Mouse (Mus musculus): ENCODE measurements around the gene Map7d3.

The Map7d3 gene

DNA sequence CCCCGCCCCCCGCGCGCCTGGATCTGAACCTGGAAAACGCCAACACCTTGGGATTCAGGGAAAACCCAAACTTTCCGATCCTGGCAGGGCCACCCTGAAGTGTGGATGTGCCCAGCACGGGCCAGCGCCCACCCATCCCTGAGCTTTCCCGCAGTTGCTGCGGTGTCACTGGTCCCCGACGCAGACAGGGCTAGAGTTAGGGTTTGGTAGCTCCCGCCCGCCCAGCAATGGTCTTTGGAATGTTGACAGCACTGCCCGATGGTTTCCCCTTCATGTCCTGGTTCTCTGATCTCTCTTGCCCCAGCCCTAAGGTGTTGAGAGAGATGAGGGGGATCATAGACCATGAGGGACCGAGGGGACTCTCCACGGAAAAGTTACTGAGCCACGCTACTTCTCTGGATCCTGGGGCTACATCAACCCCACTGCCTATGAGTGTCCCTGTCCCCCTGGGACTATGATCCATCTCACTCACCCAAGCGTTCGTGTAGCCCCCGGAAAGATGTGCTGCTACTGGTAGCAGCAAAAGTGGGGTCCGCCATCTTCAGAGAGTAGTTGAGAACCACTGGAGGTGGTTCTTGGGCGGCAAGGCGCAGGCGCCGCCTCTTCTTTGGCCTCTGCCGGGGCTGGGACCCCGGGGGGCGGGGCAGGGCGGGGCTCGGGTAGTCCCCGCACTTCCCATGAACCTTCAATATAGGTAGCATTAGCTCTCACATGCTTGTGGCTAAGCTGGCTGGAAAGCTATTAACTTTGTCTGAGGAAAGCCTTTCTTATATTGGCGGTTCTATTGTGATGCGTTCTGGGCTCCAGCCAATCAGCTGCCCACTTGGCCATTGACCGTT is at the start of gene Map7d3:
Gene Map7d3, minus strand, starts transcription at position 562 of the 839 bp plus-strand sequence.
- peak in 1 of 2 experiments; percentile 3 for DNase-seq (ENCODE audit: low spot score in 2 of 2)

DNA sequence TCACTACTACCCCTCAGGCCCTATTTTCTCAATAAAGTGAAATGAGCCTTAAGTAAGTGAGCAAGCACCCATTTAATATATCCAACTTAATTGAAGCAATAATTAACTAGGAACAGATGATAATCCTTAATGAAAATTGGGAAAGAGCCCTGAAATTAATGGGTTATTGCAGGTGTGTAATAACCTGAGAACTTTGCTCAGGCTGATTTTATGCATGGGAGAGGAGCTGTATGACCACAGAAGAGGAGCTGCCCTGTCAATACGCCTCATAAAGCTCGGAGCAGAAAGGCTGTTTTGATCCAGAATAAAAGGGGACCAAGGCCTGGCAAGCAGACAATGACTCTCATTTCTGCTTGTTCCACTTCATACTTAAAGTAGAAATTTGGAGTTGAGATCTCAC is 47.7 kb upstream of the Map7d3 start, which contains the start of gene Adgrg4:
Gene Adgrg4, plus strand, starts transcription at position 301 of the 400 bp plus-strand sequence.
- DNase-seq (ENCODE audit: low spot score in 2 of 2): no peak

DNA sequence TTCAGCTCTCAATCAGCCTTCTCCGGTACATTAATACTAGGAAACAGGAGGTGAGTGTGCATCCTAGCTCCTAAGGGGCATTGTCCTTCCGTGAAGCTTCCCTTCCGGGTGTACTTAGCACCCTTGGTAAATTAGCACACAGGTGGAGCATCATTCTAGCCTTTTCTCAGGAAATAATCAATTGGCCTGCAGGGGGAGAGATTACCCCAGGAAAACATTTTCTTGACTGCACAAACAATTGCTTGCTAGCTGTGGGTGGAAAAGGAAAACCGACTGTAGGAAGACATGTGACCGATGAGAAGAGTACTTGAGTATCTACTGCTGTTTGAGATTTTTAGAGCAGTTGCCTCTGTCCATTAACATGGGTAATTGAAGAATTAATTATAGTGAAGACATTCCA is 19.1 kb upstream of the Map7d3 start:
- DNase-seq (ENCODE audit: low spot score in 2 of 2): no peak

DNA sequence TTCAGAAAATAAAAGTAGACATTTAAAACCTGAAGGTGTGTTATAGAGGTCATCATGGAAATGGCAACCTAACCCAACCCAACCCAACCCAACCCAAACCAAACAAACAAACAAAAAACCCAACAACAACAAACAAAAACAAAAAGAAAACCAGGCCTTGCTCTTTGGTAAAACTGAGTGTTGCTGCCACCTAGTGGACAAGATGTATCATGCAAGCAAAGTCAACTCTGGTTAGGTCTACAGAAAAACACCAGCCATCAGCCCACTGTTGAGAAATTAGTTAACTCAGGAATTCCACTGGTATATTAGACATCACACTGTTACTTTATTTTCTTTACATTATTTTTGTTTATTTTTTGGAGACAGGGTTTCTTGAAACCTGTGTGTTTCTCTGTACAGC is 17.2 kb upstream of the Map7d3 start:
- DNase-seq (ENCODE audit: low spot score in 2 of 2): peak in 1 of 2 experiments; percentile 4

DNA sequence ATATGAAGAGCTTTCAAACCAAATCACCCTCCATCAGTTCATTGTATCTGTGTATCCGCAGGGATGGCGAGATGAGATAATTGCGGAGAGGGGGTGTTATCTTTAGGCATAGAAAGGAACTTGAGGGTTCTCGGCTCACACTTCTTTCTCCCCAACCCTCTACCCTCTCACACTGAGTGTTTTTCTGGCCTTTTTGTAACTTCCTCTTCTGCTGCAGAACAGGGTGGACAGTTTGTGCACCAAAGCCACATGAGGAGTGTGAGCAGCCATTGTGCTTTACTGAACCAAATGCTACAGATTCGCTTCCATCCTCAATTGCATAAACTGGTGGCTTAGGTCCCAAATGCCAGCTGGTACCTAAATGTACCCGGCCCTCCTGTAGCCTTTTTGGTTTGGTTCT is 13.7 kb upstream of the Map7d3 start:
- DNase-seq (ENCODE audit: low spot score in 2 of 2): no peak

DNA sequence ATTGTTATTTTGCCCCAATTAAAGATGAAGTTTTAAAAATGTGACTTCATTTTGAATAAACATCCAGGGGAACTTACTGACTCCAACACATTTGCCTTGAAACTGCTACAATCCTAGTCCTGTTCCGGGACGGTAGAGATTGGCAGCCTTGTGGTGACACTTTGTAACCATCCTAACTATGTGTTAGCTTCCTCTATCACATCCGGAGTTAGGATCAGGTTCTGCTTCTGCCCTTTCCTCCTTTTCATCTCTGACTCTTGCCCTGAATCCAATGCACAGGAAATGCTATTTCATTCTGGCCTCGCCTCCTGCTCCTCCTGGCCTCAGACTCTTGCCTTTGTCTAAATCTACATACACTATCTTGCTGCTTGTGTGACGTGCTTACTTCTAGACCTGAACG is 5.4 kb upstream of the Map7d3 start:
- no peak for DNase-seq (ENCODE audit: low spot score in 2 of 2)

DNA sequence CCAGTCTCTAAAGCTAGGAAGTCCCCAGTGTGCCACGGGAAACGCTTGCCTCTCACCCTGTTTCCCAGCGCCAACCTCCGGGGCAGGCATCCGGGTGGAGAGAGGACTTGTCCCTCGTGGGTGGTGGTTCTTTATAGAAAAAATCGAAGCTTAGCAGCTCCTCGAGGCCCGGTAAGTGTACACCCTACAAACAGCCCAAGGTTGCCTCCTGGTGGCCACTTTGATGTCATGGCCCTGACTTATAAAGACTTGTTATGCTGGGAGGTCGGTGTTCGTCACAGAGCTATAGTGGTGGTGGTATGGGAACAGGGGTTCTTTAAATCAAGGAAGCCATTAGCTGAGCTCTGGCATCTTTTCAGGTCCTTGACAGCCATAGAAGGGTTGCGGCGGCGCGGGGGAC is 30.9 kb downstream of the Map7d3 start:
- DNase-seq (ENCODE audit: low spot score in 2 of 2): peak; percentile 22 to 46

DNA sequence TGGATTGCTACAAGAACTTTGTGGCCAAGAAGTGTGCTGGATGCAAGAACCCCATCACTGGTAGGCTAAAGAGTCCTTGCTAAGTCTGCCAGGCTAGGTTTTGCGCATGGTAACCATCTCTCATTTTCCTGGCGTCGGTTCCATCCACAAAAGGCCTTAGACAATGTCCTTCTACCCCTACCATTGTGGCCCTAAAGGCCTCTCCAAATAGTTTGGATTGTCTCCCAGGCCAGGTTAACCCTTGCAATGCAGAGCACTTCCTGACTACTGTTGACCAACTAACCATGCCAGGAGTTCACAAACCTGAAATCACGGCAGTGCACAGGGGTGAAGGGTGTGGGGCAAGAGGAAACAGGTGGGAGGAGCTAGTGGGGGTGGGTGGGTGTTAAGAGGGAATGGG is 31.5 kb downstream of the Map7d3 start:
- DNase-seq (ENCODE audit: low spot score in 2 of 2): no peak

DNA sequence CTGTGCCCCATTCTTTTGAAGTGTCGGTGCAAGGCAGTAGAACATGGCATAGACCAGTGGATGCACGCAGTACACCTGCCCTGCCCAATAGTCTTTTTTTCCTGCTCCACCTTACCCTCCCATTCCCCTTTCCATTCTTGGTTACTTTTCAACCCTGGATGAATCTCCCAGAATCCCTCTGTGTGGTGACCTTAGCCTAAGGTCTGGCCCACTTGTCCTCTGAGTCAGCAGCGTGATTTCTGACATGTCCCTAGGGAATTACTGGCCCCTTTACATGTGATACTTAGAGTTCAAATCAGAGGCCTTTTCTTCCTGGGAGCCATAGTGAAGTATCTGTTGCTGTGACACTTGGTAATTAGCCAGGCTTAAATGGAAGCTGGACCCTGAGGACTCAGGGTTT is 34.6 kb downstream of the Map7d3 start:
- DNase-seq (ENCODE audit: low spot score in 2 of 2): no peak

DNA sequence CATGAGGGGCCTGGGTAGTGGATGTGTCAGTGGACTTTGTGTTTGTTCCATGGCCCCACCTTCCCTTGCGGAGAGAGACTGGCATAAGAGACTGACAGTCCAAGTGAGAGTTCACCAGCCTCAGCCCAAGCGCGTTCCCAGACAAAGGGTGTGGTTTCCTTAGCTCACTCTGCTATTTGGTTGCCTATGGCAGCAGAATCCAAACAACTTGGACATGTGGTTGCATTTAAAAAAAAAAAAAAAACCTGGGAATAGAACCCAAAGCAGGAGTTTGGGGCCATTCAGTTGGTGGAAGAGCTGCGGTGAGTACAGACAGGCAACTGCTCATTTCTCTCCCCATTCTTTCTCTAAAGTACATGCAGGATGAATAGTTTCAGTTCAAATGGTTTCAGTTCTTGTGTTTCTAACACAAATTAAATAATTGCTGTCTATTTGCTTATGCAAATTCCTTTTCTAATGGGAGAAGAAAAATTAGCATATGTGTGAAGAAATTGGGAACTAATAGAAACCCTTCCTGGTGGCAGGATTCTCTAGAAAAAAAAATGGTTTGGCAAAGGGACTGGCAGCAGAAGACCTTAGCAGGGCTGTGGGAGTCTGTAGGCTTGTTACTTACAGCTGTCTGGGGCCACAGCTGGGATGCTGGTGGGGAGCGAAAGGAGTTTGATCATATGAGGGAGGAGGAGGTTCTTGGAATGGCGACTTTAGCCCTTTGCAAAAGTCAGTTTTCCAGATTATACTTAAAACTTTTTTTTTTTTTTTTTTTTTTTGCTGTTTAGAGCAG is 35.7 kb downstream of the Map7d3 start:
- DNase-seq (ENCODE audit: low spot score in 2 of 2): no peak

DNA sequence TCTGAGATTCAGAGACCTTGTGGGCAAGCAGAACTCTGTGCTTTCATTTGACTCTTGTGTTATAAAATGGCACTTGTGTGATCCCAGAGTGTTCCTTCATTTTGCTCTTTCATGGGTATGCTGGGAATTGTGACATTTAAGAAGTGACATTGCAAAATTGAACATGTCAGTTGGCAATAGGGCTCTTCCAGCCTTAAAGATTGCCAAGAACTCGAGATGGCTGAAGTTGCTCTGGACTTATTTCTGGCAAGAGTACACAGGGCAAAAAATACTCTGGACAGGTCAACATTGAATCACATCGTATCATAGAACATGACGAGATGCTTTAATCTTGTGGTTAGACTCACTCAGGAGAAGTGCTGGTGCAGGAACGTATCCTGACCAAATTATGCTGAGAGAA is 48.8 kb downstream of the Map7d3 start:
- DNase-seq (ENCODE audit: low spot score in 2 of 2): no peak

DNA sequence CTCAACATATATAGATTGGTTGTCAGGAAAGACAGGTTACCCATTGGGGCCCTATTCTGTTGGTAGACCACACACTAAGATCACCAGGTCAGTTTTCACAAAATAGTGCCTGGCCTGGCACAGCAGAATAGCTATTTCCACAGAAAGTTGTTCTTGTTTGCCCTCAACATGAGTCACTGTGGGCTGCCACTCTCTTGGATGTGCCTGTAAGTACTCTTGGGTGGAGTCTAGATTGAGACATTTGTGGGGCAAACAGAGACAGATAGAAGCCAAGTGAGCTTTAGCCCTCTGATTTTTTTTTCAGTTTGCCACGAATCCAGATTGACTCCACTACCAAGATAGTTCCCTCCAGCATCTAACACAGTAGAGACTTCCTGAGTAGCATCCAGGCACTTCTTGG is 50.4 kb downstream of the Map7d3 start:
- DNase-seq (ENCODE audit: low spot score in 2 of 2): no peak

DNA sequence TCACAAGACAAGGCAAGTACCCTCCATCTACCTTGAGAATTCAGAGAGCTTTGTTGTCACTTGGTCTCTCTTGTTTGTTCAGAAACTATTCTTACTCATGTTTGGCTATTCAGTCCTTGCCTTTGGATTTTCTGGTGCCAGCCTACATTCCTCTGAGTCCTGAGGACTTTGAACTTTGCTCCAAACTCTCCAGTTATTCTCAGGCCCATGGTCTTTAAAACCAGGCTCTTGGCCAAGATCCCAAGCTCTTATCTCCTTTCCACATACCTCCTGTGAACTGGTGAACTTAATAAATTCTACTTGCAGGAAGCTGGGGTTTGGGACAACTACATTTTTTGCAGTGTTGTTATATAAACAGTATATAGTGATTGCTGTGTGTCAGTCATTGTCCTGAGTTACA is 52.3 kb downstream of the Map7d3 start:
- DNase-seq (ENCODE audit: low spot score in 2 of 2): no peak

DNA sequence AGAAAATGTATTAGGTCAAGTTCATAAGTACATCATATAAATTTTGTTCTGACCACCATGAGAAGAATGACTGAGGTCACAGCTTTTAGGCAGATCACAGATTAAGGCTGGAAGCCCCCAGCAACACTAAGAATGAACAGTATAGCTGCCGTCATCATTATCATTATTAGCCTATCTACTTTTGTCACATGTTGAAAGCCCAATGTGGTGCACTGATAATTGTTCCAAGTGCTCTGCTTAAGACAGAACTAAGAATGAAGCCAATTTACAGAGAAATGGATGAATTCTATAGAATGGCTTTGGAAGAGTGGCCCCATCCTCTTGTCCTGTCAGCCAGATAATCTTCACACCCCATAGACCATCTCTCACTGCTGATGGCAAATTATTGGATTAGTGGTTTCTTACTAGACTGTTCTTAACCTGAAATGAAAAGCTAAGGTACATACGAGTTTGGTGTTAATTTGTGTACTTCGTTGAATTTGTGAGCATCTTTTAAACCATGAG is 61.8 kb downstream of the Map7d3 start:
- no peak for DNase-seq (ENCODE audit: low spot score in 2 of 2)

DNA sequence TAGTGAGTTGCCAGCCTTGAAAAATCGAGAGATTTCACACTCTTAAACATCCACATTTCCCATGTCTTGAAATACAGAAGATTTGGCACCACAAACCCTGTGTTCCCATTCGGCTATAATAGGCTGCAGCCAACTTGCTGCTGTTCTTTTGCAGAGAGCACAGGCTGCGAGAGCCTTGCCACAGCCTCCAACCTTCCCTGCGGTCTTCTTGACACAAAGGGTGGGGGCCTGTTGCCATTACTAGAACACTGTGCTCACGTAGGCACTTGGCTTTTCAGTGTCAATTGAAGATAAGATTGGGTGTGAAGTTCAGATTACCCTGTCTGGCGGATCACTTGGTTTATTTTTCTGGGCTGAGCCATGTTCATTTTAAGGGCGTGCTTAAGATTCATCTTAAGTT is 65.8 kb downstream of the Map7d3 start:
- no peak for DNase-seq (ENCODE audit: low spot score in 2 of 2)

DNA sequence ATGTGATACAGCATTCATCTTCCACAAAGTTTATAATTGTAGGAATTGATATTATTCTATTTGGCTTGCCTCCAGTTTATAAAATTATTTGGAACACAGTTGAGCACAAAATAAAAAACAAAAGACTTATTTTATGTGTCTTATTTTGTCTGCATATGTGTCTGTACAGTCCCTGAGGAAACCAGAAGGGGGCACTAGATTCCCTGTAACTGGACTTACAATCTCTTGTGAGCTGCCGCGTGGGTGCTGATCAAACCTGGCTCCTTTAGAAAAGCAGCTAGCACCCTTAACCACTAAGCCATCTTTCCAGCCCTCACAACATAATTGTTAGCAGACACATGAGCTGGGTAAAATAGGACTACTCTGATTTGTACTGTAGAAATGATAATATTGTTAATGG is 66.5 kb downstream of the Map7d3 start:
- DNase-seq (ENCODE audit: low spot score in 2 of 2): peak in 1 of 2 experiments; percentile 16

DNA sequence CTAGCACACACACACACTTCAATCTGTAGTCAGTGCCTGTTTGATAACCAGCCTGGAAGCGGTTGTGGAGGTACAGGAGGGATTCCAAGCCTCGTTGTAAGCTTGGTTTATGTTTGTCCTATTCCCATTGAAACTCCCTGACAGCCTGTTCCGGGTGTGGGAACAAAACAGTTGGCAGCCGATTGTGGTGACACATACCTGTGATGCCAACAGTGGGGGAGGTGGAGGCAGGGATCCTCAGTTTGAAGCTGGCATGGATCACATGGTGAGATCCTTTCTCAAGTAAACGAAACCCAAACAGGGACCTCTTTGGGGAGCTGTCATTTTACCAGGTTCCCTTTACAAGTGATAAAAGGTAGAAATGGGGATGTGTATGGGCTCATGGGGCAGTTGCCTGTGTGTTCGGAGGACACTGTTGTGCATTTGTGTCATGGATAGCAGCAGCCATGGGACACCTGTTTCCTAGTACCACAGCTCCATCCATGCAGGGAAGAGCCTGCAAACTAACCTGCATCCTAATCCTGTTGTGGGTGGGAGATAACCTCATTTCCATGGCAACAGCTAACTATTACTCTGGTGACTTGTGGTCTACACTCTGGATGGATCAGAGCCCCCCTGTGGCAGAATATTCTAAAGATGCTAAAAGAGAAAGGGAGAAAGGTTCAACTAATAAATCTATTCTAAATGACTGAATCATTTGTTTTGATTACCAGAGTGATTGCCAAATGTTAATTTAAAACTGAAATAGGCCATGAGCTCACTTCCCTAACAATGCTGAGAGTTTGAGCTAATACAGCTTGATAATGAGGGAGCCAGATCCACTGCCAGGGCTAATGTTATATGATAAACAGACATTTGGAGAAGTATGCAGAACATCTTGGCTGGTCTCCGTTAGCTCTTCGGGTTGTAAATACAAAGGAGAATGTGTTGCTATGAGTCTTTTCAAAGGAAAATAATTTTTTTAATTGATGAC is 68.5 kb downstream of the Map7d3 start:
- no peak for DNase-seq (ENCODE audit: low spot score in 2 of 2)

DNA sequence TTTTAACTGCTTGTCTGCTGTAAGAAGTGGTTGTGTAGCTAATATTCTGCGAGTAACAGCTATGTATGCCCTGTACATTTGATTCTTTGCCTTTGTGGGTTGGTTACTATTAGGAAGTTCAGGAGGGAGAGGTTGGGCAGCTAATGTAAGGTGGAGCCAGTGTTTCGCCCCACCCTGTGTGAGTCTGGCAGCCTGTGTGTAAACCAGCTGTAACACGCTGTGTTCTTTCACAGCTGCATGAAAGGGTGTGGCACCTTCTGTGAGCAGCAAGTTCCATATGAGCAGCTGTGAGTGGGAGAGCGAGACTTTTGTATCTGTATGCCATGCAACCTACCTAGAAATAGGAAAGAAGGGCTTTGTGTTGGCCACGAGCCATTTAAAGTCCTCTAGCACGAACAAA is 70.0 kb downstream of the Map7d3 start:
- DNase-seq (ENCODE audit: low spot score in 2 of 2): no peak

DNA sequence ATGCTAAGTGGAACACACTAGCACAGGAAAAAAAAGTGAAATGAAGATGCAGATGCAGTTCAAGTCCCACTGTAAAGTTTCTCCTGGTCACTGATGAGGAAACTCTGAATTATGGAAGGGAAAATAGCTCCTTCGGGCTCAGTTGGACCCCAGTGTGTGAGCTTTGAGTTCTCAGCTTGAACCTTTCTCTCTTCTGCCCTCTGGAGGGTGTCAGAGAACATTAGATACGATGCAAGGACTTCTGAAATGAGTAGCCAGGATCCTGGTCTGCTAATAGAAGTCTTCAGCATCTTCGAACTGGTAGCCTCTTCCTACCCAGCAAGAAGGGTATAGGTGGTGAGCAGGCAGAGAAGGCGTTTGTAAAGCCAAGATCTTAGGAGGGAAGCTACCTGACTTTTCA is 70.6 kb downstream of the Map7d3 start:
- no peak for DNase-seq (ENCODE audit: low spot score in 2 of 2)
